Mouse (Mus musculus) midbrain, postnatal 0 days (tissue): Measurements from ENCODE around the gene Nos1. TPM values are rescaled to one million over a fixed set of nuclear protein-coding genes. Genes with fewer than 3 reads are reported as not detected.

Source experiments
- ATAC-seq: fragments of 200-750 bp; cut with Nextera tagmentation; 2 replicates; pipeline ENCODE4 v1.8.0; 2017; ENCODE audit warnings: moderate number of reproducible peaks, mild to moderate bottlenecking, moderate TSS enrichment, moderate library complexity; ENCODE audit not compliant: low FRiP score
- DNase-seq: peaks from one replicate; pipeline ENCODE4 v3.0.0-alpha.2; 2015; ENCODE audit warnings: low spot score
- H3K27ac ChIP-seq: fragments of 300-500 bp; sonication (generic); 2 replicates; pipeline ENCODE4 v1.5.1; 2014; ENCODE audit warnings: low read depth, mild to moderate bottlenecking, low read length, mixed read lengths
- H3K27me3 ChIP-seq: fragments of 300-500 bp; sonication (generic); 2 replicates; pipeline ENCODE4 v1.6.1; 2014; ENCODE audit warnings: low read length, control low read depth, mixed read lengths; ENCODE audit not compliant: insufficient read depth
- H3K36me3 ChIP-seq: fragments of 300-500 bp; sonication (generic); 2 replicates; pipeline ENCODE4 v1.6.1; 2014; ENCODE audit warnings: low read length, control low read depth, mixed read lengths; ENCODE audit not compliant: insufficient read depth
- H3K4me1 ChIP-seq: fragments of 300-500 bp; sonication (generic); 2 replicates; pipeline ENCODE4 v1.6.1; 2014; ENCODE audit warnings: mild to moderate bottlenecking, control low read depth, antibody characterized with exemption, low read length, mixed read lengths; ENCODE audit not compliant: insufficient read depth
- H3K4me2 ChIP-seq: fragments of 300-500 bp; sonication (generic); 2 replicates; pipeline ENCODE4 v1.6.1; 2014; ENCODE audit warnings: low read depth, mild to moderate bottlenecking, low read length, mixed read lengths; ENCODE audit not compliant: poor library complexity, severe bottlenecking
- H3K4me3 ChIP-seq: fragments of 300-500 bp; sonication (generic); 2 replicates; pipeline ENCODE4 v1.5.1; 2014; ENCODE audit warnings: low read depth, mild to moderate bottlenecking, low read length, moderate library complexity
- H3K9ac ChIP-seq: fragments of 300-500 bp; sonication (generic); replicated peaks from 2 replicates; pipeline ENCODE4 v1.6.1; 2014; ENCODE audit warnings: mild to moderate bottlenecking, low read length, moderate library complexity, mixed read lengths; ENCODE audit not compliant: poor library complexity, severe bottlenecking
- H3K9me3 ChIP-seq: fragments of 300-500 bp; sonication (generic); 2 replicates; pipeline ENCODE4 v1.6.1; 2016; ENCODE audit warnings: low read length, control low read depth
- CTCF ChIP-seq: IDR thresholded peaks from 2 replicates; pipeline ENCODE4 v1.5.1; 2016; ENCODE audit warnings: antibody characterized with exemption, mild to moderate bottlenecking
- WGBS: fragments of 180-500 bp; shearing (Covaris S2); extraction: QIAGEN DNeasy Blood & Tissue Kit; methylation state at CpG from one replicate; pipeline ENCODE4 v1.1.7; 2014; 5-methylcytosine and 5-hydroxymethylcytosine counted together
- polyA plus RNA-seq: library from polyadenylated mRNA; unstranded; fragments of >200 nt; fragmentation: Nextera tagmentation; extraction: Ambion mirVana; gene quantifications from 2 replicates; pipeline ENCODE4 v1.2.1, GENCODE M21; 2015
- total RNA-seq: library from RNA; depleted of rRNA; stranded (reverse); fragments of >200 nt; gene quantifications from 2 replicates; pipeline ENCODE4 v1.2.3, GENCODE M21; 2014

Gene Nos1
- total and polyA plus RNA-seq, 2 experiments from 2014 or later = 3.4 to 17.8 TPM

- Histone ChIP-seq H3K4me1 (peaks cover 16% of the 10 kb centered on the region; the same call in 1 of the 2 replicates), H3K4me3 (no peak overlapping the region), H3K36me3 (no peaks in the 10 kb centered on the region), H3K27ac (no peak overlapping the region), H3K27me3 (peaks cover 19% of the 10 kb centered on the region; the same call in 1 of the 2 replicates), H3K9me3 (no peaks in the 10 kb centered on the region), H3K9ac (no peak overlapping the region), H3K4me2 (no peak overlapping the region)
- TF ChIP-seq CTCF = no peak
- 31% methylated on average over 9 of the region's 9 CpGs for WGBS
- DNase-seq (no peak), ATAC-seq (0 out of 2 replicates have a peak, but pooled peaks have one; percentile 14)
Observed at GRCm38 (mm10) chr5:117840203-117840602, 59.4 kb downstream of the Nos1 start.

- no peak for TF ChIP-seq CTCF
- ATAC-seq (no peak), DNase-seq (no peak)
- Histone ChIP-seq H3K9ac (no peak overlapping the region), H3K4me1 (peaks cover 16% of the 10 kb centered on the region; the same call in 1 of the 2 replicates), H3K4me2 (peak overlapping the region; percentile 62), H3K27me3 (peaks cover 19% of the 10 kb centered on the region; the same call in 1 of the 2 replicates), H3K4me3 (peak overlapping the region; percentile 37; the same call in 1 of the 2 replicates), H3K27ac (no peak overlapping the region), H3K36me3 (no peaks in the 10 kb centered on the region), H3K9me3 (no peaks in the 10 kb centered on the region)
- WGBS = 17% methylated on average over 5 of the region's 5 CpGs
Observed at GRCm38 (mm10) chr5:117840988-117841387, 60.2 kb downstream of the Nos1 start.

GRCm38 (mm10) chr5:117841651-117842347 lies 61.0 kb downstream of the Nos1 start:
- peak; percentile 57 for ATAC-seq
- Histone ChIP-seq H3K4me2 (peak overlapping the region; percentile 62), H3K9ac (peak overlapping the region; percentile 50), H3K9me3 (no peaks in the 10 kb centered on the region), H3K4me3 (peak overlapping the region; percentile 37), H3K4me1 (peaks cover 16% of the 10 kb centered on the region; the same call in 1 of the 2 replicates), H3K36me3 (no peaks in the 10 kb centered on the region), H3K27me3 (0 out of 2 replicates have a peak, but pooled peaks cover 19% of the 10 kb centered on the region), H3K27ac (no peak overlapping the region)
- DNase-seq = peak; percentile 65
- no peak for TF ChIP-seq CTCF
- WGBS = under 1% methylated on average over 39 of the region's 44 CpGs

- Histone ChIP-seq H3K27me3 (0 out of 2 replicates have a peak, but pooled peaks cover 19% of the 10 kb centered on the region), H3K4me1 (peaks cover 16% of the 10 kb centered on the region; the same call in 1 of the 2 replicates), H3K9ac (0 out of 2 replicates have a peak overlapping the region, but pooled peaks have one; percentile 8), H3K9me3 (no peaks in the 10 kb centered on the region), H3K4me3 (peak overlapping the region; percentile 37), H3K27ac (no peak overlapping the region), H3K4me2 (peak overlapping the region; percentile 62), H3K36me3 (no peaks in the 10 kb centered on the region)
- WGBS = 3% methylated on average over 14 of the region's 14 CpGs
- no peak for DNase-seq
- TF ChIP-seq CTCF = no peak
- ATAC-seq = no peak
Observed at GRCm38 (mm10) chr5:117842699-117843098, 61.9 kb downstream of the Nos1 start.

GRCm38 (mm10) chr5:117844611-117845010 lies 63.8 kb downstream of the Nos1 start:
- no peak for ATAC-seq
- H3K9ac ChIP-seq = no peak overlapping the region

GRCm38 (mm10) chr5:117850474-117850873 lies 69.6 kb downstream of the Nos1 start:
- Histone ChIP-seq H3K36me3 (no peaks in the 10 kb centered on the region), H3K4me1 (no peaks in the 10 kb centered on the region), H3K4me2 (no peak overlapping the region), H3K9ac (no peak overlapping the region), H3K4me3 (no peak overlapping the region), H3K9me3 (no peaks in the 10 kb centered on the region), H3K27me3 (no peaks in the 10 kb centered on the region), H3K27ac (no peak overlapping the region)
- no peak for ATAC-seq
- no peak for TF ChIP-seq CTCF
- DNase-seq = no peak
- WGBS = 74% methylated on average over 12 of the region's 12 CpGs

More at GRCm38 (mm10) chr5:117844611-117845010, 63.8 kb downstream of the Nos1 start:
- 14% methylated on average over 1 of the region's 1 CpGs for whole genome bisulfite sequencing
- no peak overlapping the region for H3K27ac ChIP-seq
- TF ChIP-seq CTCF = no peak
- no peaks in the 10 kb centered on the region for H3K9me3 ChIP-seq
- DNase-seq = no peak
- H3K4me2 ChIP-seq = no peak overlapping the region
- H3K4me3 ChIP-seq = no peak overlapping the region
- peaks cover 14% of the 10 kb centered on the region; the same call in 1 of the 2 replicates for H3K4me1 ChIP-seq
- H3K27me3 ChIP-seq = 0 out of 2 replicates have a peak, but pooled peaks cover 16% of the 10 kb centered on the region
- H3K36me3 ChIP-seq = no peaks in the 10 kb centered on the region
